Mouse (Mus musculus): Measurements from ENCODE around the gene Cmc2. TPM values are rescaled to one million over a fixed set of nuclear protein-coding genes. Genes with fewer than 3 reads are reported as not detected.

The Cmc2 gene
- total RNA-seq, 2 experiments from 2014 or later: 55.0 to 55.2 TPM

Other genes with a start within 250 kb of the Cmc2 start
- 1 to 10 TPM; 4.9 to 5.0 TPM for gene Cdyl2, start 188.5 kb downstream of the Cmc2 start, total RNA-seq (2021)
- 10 to 100 TPM; 19.4 to 21.6 TPM for gene Cenpn, start 275 bp upstream of the Cmc2 start, total RNA-seq (2021)
- 10 to 100 TPM; 17.7 to 18.3 TPM for gene Atmin, start 21.9 kb upstream of the Cmc2 start, total RNA-seq (2021)
- under 1 TPM; 0.47 to 0.55 TPM for gene 1700030J22Rik, start 57.5 kb upstream of the Cmc2 start, total RNA-seq (2021)
- 10 to 100 TPM; 38.6 to 38.8 TPM for gene Gcsh, start 72.1 kb upstream of the Cmc2 start, total RNA-seq (2021)
- gene Pkd1l2, start 161.0 kb upstream of the Cmc2 start, total RNA-seq (2021): under 1 TPM; 0.02 to 0.05 TPM
- not detected for gene Bco1, start 174.4 kb upstream of the Cmc2 start, total RNA-seq (2021)
- gene Gan, start 236.7 kb upstream of the Cmc2 start, total RNA-seq (2021): 1 to 10 TPM; 7.4 TPM

Measured in heart, postnatal 4 days (tissue).